Mouse (Mus musculus) forebrain, embryonic 11.5 days (tissue): ENCODE results near the gene Phf1. TPM values are rescaled to one million over a fixed set of nuclear protein-coding genes. Genes with fewer than 3 reads are reported as not detected.

ENCODE experiments used
- ATAC-seq: fragments of 200-750 bp; cut with Nextera tagmentation; replicated peaks from 2 replicates; pipeline ENCODE4 v1.8.0; 2017; ENCODE audit warnings: moderate TSS enrichment; ENCODE audit not compliant: low FRiP score
- DNase-seq: peaks from one replicate; pipeline ENCODE4 v3.0.0-alpha.2; 2017; ENCODE audit warnings: low spot score
- H3K27ac ChIP-seq: fragments of 300-500 bp; sonication (generic); 2 replicates; pipeline ENCODE4 v1.5.1; 2014; ENCODE audit warnings: low read depth, low read length
- H3K27me3 ChIP-seq: fragments of 300-500 bp; sonication (generic); 2 replicates; pipeline ENCODE4 v1.6.1; 2014; ENCODE audit warnings: mild to moderate bottlenecking, low read length, mixed read lengths; ENCODE audit not compliant: control insufficient read depth, insufficient read depth
- H3K36me3 ChIP-seq: fragments of 300-500 bp; sonication (generic); 2 replicates; pipeline ENCODE4 v1.6.1; 2014; ENCODE audit warnings: mild to moderate bottlenecking, low read length, moderate library complexity, mixed read lengths; ENCODE audit not compliant: control insufficient read depth, insufficient read depth
- H3K4me1 ChIP-seq: fragments of 300-500 bp; sonication (generic); replicated peaks from 2 replicates; pipeline ENCODE4 v1.6.1; 2014; ENCODE audit warnings: low read length, mixed read lengths; ENCODE audit not compliant: control insufficient read depth, insufficient read depth
- H3K4me2 ChIP-seq: fragments of 300-500 bp; sonication (generic); 2 replicates; pipeline ENCODE4 v1.6.1; 2014; ENCODE audit warnings: low read depth, mild to moderate bottlenecking, low read length, moderate library complexity, mixed read lengths; ENCODE audit not compliant: severe bottlenecking
- H3K4me3 ChIP-seq: fragments of 300-500 bp; sonication (generic); 2 replicates; pipeline ENCODE4 v1.5.1; 2014; ENCODE audit warnings: low read depth, low read length
- H3K9ac ChIP-seq: fragments of 300-500 bp; sonication (generic); 2 replicates; pipeline ENCODE4 v1.6.1; 2014; ENCODE audit warnings: low read length
- H3K9me3 ChIP-seq: fragments of 300-500 bp; sonication (generic); 2 replicates; pipeline ENCODE4 v1.6.1; 2016; ENCODE audit warnings: low read length, mixed read lengths; ENCODE audit not compliant: control insufficient read depth
- WGBS: fragments of 180-500 bp; shearing (Covaris S2); extraction: QIAGEN DNeasy Blood & Tissue Kit; methylation state at CpG from one replicate; pipeline ENCODE4 v1.1.7; 2014; 5-methylcytosine and 5-hydroxymethylcytosine counted together
- polyA plus RNA-seq: library from polyadenylated mRNA; unstranded; fragments of >200 nt; fragmentation: Nextera tagmentation; extraction: Ambion mirVana; gene quantifications from 2 replicates; pipeline ENCODE4 v1.2.1, GENCODE M21; 2014

The Phf1 gene
- polyA plus RNA-seq, 1 experiment from 2014 or later: 4.5 TPM

- Histone ChIP-seq H3K4me1 (peaks cover 44% of the 10 kb centered on the region), H3K9ac (peak overlapping the region; percentile 77), H3K36me3 (no peaks in the 10 kb centered on the region), H3K4me3 (peak overlapping the region; percentile 38), H3K27me3 (no peaks in the 10 kb centered on the region), H3K4me2 (peak overlapping the region; percentile 77), H3K9me3 (no peaks in the 10 kb centered on the region), H3K27ac (peak overlapping the region; percentile 79)
- ATAC-seq (peak; percentile 42), DNase-seq (peak; percentile 80)
- WGBS: under 1% methylated on average over 34 of the region's 37 CpGs
These were observed 13.7 kb downstream of the Phf1 start for GRCm38 (mm10) chr17:26946567-26946966.

GRCm38 (mm10) chr17:26947231-26948100, 14.6 kb downstream of the Phf1 start:
- no peak for ATAC-seq
- WGBS: 21% methylated on average over 12 of the region's 12 CpGs
- Histone ChIP-seq H3K27me3 (no peaks in the 10 kb centered on the region), H3K4me1 (peaks cover 50% of the 10 kb centered on the region), H3K4me3 (peak overlapping the region; percentile 38; the same call in 1 of the 2 replicates), H3K27ac (peak overlapping the region; percentile 79), H3K9me3 (no peaks in the 10 kb centered on the region), H3K9ac (peak overlapping the region; percentile 77), H3K4me2 (peak overlapping the region; percentile 77), H3K36me3 (no peaks in the 10 kb centered on the region)
- DNase-seq: no peak

- WGBS: under 1% methylated on average over 58 of the region's 87 CpGs
- H3K27ac ChIP-seq: peak overlapping the region; percentile 79
- H3K4me3 ChIP-seq: peak overlapping the region; percentile 77
- peak; percentile 81 for DNase-seq
- peak overlapping the region; percentile 99 for H3K4me2 ChIP-seq
- H3K4me1 ChIP-seq: peaks cover 54% of the 10 kb centered on the region
- no peaks in the 10 kb centered on the region for H3K27me3 ChIP-seq
- H3K9ac ChIP-seq: peak overlapping the region; percentile 84
- H3K9me3 ChIP-seq: no peaks in the 10 kb centered on the region
- no peak for ATAC-seq
- H3K36me3 ChIP-seq: no peaks in the 10 kb centered on the region
These were observed 15.6 kb downstream of the Phf1 start for GRCm38 (mm10) chr17:26948316-26949050.

GRCm38 (mm10) chr17:26949051-26949577, 16.3 kb downstream of the Phf1 start:
- no peak for DNase-seq
- Histone ChIP-seq H3K4me1 (peaks cover 57% of the 10 kb centered on the region), H3K27ac (peak overlapping the region; percentile 79), H3K27me3 (no peaks in the 10 kb centered on the region), H3K9ac (peak overlapping the region; percentile 84), H3K9me3 (no peaks in the 10 kb centered on the region), H3K36me3 (no peaks in the 10 kb centered on the region), H3K4me2 (peak overlapping the region; percentile 99), H3K4me3 (peak overlapping the region; percentile 77)
- ATAC-seq: no peak
- WGBS: 12% methylated on average over 14 of the region's 14 CpGs

- Histone ChIP-seq H3K27ac (peak overlapping the region; percentile 4; the same call in 1 of the 2 replicates), H3K4me2 (peak overlapping the region; percentile 12; the same call in 1 of the 2 replicates), H3K4me3 (no peak overlapping the region), H3K9ac (no peak overlapping the region), H3K9me3 (no peaks in the 10 kb centered on the region), H3K4me1 (peaks cover 57% of the 10 kb centered on the region), H3K27me3 (no peaks in the 10 kb centered on the region), H3K36me3 (peaks cover 2% of the 10 kb centered on the region; the same call in 1 of the 2 replicates)
- DNase-seq (no peak), ATAC-seq (no peak)
- 35% methylated on average over 5 of the region's 5 CpGs for WGBS
These were observed 17.0 kb downstream of the Phf1 start for GRCm38 (mm10) chr17:26949866-26950265.

GRCm38 (mm10) chr17:26950560-26951288, 17.9 kb downstream of the Phf1 start:
- H3K4me1 ChIP-seq: peaks cover 57% of the 10 kb centered on the region
- 34% methylated on average over 7 of the region's 7 CpGs for WGBS
- H3K4me3 ChIP-seq: peak overlapping the region; percentile 38; the same call in 1 of the 2 replicates
- peak overlapping the region; percentile 65 for H3K4me2 ChIP-seq
- peaks cover 9% of the 10 kb centered on the region; the same call in 1 of the 2 replicates for H3K36me3 ChIP-seq
- DNase-seq (no peak), ATAC-seq (no peak)
- H3K27ac ChIP-seq: peak overlapping the region; percentile 62
- H3K27me3 ChIP-seq: no peaks in the 10 kb centered on the region
- H3K9ac ChIP-seq: peak overlapping the region; percentile 68; the same call in 1 of the 2 replicates
- no peaks in the 10 kb centered on the region for H3K9me3 ChIP-seq

- Histone ChIP-seq H3K36me3 (peaks cover 12% of the 10 kb centered on the region; the same call in 1 of the 2 replicates), H3K9me3 (no peaks in the 10 kb centered on the region), H3K27ac (peak overlapping the region; percentile 62), H3K4me1 (peaks cover 52% of the 10 kb centered on the region), H3K4me2 (peak overlapping the region; percentile 65), H3K4me3 (peak overlapping the region; percentile 38), H3K27me3 (no peaks in the 10 kb centered on the region), H3K9ac (peak overlapping the region; percentile 68)
- ATAC-seq: peak; percentile 65
- WGBS: 0% methylated on average over 10 of the region's 11 CpGs
- DNase-seq: peak; percentile 95
These were observed 18.6 kb downstream of the Phf1 start for GRCm38 (mm10) chr17:26951406-26951805.
